Mouse (Mus musculus): ENCODE measurements around the gene F2rl2.

DNA sequence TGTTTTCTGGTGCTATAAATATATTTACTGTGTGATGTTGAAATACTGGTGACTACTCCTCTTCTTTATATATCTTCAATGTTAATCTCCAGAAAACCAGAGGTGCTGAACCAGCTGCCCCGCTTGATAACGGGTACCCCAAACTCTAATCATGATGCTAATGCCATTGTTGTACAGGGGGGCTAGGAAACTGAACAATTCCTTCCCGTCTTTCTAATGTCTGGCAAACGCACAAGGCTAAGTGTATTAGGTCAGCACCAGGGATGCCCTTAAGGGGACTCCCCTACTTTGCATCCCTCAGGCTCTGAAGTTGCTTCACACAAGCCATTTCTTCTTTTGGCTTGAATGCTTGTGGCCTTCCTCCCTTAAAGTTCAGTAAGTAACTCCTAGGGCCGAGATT is 17.6 kb upstream of the F2rl2 start:
- TF ChIP-seq CTCF (IDR thresholded peaks at IDR 0.05; ENCODE audit: extremely low read depth, insufficient read depth, insufficient read length, insufficient replicate concordance) (no peak), POLR2A (IDR thresholded peaks at IDR 0.05; ENCODE audit: low read depth, low read length) (no peak)
